Mouse (Mus musculus): ENCODE measurements around the gene Ptgis.
A peak's percentile ranks its signal among the peaks of the same experiment; 100 is the strongest.

Gene Ptgis

DNA sequence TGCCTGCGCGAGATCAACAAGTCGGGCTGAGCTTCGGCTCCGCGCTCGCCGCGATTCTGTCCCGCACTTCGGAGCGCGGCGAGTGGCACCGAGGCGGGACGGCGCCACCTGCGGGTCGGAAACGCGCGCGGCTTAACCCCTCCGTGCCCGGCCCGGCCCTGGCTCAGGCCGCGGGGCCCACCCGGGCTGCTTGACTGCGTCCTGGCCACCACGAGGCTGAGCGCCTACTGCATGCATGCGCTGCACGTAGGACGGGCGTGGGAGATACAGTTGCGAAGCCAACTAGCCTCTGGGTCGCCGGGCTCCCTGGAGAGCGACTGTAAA lies 50.4 kb downstream of the Ptgis start, which contains the start of gene Kcnb1:
Gene Kcnb1 (minus strand): TSS at position 80 of the 324 bp plus-strand sequence.
- DNase-seq (ENCODE audit: low spot score in 2 of 2), result peak; percentile 56 to 67

DNA sequence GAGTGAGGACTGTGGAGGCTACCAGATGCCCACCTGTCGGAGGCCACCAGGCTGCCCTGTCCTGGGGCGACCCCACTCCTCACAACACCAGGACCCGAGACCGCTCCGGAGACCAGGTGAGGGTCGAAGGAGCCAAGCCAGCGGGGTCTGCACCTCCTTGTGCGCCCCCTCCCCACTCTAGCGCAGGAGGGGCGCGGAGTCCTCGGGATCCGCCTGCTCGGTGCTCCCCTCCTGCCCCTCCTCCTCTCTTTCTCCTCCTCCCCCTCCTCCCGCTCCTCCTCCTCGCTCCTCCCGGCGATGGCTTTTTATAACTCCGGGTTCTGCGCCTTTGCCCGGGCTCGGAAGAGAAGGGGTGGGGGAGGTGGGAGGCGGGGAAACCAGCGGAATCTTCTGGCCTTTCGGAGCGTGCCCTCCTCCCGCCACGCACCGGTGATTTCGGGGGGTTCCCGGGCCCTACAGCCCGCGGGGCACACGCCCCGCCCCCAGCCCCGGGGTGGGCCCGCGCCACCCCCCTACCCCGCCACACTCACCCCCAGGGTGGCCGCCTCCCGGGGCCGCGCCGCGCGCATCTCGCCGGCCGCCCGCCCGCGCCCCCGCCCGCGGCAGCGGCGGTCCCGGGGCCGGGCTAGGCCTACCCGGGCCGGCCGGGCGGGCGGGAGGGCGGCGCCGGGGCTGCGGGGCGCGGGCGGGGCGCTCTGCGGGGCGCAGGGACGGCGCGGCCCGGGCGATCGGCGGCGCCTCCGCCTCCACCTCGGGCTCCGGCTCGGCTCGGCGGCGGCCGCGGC lies 50.9 kb downstream of the Ptgis start:
- peak; percentile 34 to 44 for DNase-seq (ENCODE audit: low spot score in 2 of 2)

DNA sequence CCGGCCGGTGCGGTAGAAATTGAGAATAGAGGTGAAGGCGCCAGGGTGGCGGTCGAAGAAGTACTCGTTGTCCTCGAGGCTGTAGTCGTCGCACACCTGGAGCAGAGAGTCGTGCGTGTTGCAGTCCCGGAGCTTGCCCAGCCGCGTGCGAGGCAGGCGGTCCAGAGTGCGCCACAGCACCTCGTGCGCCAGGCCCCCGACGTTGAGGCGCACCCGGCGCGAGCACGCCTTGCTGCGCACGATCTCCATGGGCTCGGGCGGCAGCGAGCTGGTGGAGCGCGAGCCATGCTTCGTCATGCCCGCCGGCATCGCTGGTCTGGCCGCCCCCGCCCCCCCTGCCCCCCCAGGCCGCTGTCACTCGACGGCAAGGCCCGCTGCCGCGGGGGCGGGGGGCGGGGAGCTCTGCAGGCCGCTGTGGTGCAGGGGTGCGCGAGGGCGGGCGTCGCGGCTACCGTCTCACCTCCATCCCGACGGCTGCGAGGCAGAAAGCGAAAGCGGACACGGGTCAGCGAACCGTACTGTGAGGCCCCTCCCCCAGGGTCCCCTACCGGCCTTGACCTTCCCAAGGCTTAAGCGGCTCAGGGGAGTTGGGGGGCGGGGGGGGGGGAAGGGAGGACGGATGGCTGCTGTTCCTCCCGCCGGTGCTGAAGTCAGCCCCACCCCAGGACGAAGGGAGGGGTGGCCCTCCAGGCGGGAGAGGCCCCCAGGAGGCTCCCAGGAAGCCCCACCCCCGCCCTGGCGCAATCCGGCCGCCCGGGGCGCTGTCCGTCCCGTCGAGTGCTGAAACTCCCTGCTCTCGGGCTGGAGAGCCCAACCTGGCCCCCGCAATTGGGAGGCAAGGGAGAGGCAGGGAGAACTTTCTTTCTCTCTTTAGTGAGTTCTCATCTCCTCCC lies 51.8 kb downstream of the Ptgis start:
- peak; percentile 81 to 82 for DNase-seq (ENCODE audit: low spot score in 2 of 2)

DNA sequence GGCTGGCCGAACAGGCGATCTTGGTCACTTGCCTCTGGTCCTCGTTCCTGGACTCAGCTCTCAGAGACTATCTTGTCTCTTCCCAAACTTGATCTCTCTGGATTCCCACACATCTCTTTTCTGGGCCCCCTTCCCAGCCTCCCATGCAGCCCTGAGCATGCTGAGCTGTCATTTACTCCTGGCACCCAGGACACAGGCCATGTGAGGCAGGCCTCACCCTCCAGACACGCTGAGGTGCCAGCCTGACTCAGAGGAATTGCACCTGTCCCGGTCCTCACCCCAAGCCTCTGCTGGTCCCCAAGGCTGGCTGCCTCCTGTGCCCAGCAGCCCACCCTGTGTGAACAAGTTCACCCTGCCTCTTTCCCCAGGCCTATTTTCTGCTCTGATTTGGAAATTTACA lies 53.3 kb downstream of the Ptgis start:
- no peak for DNase-seq (ENCODE audit: low spot score in 2 of 2)

DNA sequence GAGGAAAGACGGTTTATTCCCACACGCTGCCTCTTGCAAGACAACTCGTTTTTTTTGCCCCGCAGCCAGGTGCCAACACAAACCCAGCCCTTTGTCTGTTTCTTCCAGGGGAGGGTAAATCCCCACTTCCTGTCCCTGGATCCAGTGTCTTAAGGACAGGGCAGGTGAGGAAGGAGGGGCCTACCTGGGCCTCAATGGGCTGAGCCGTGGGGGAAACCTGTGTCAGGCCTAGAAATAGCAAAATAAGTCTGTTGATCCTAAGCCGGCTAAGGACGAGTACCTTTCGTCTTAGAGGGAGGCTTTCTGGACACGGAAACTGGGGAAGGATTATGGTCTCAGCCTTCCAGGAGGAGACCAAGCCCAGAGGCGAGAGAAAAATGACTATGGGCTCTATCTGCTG lies 53.9 kb downstream of the Ptgis start:
- no peak for DNase-seq (ENCODE audit: low spot score in 2 of 2)

DNA sequence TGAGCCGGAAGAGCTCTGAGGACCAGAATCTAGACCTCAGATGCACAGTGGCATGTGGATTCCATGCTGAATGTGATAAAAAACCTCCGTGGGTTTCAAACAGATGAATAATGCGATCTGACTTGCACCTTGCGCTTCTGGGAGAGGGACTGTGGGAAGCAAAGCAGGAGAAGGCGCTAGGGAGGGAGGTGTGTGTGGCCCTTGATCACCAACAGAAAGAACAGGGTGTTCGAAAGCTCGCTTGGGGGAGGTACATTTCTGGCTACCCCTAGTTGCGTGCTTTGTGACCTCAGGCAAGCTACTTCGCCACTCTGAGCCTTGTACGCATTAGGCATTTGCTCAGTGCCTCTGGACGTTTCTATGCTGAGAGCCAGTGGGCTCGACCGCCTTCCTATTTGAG lies 54.4 kb downstream of the Ptgis start:
- no peak for DNase-seq (ENCODE audit: low spot score in 2 of 2)

DNA sequence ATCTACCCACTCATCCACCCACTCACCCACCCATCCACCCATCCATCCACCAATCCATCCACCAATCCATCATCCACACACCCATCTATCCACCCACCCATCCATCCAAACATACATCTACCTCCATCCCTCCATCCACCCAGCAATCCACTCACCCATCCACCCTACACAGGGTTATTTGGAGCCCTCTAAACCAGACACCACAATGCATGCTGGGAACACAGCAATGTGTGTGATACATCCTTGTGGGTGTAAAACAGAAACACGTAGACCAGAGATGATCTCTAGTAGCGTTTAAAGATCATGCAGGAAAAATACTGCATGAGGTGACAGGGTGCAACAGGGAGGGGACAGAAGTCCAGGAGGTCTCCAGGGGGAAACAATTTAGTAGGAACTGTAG lies 55.0 kb downstream of the Ptgis start:
- no peak for DNase-seq (ENCODE audit: low spot score in 2 of 2)

DNA sequence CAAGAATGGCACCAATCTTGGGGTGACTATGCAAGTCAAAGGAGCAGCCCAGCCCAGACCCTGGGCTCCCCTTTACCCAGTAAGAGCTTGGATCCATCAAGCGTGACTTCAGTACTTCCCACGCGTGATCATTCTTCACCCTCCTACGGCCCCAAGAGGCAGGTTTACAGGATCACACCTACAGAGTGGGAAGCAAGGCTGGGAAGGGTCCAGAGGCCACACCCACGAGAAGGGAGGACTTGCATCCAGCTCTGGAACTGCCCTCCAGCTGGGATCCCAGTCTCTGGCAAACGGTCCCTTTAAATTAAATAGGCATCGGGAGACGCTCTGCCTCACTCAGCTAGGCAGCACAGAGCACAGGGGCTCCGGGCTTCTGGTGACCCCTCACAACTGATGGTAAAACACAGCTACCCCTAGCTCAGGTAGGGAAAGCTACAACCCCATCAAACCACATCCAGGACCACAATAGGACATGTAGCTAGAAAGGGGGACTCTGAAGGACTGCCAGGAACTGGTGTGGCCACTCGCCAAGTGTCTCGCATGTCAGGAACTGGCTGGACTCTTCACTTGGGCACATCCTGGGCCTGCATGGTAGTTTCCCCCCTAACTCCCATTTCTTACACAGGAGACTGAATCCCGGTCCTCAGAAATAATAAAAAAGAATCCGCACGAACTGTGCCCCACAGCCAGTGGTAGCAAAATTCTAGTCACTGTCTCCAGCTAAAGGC lies 58.6 kb downstream of the Ptgis start:
- DNase-seq (ENCODE audit: low spot score in 2 of 2), result no peak

DNA sequence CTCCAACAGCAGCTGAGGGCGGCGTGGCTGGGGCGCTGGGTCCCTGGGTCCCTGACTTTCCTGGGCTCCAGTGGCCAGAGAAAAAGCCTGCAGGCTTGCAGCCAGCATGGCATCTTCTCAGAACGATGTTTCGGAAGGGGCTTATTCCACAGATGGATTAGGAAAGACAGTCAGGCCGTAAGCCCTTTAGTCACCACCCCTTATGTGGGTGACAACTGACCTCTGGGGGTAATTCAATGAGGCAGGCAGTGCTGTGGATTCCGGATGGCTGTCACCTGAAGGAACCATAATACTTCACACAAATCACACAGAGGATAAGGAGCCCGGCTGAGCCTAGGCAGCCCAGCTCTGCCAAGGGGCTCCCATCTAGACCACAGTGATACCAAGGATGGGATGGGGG lies 59.3 kb downstream of the Ptgis start:
- no peak for DNase-seq (ENCODE audit: low spot score in 2 of 2)

DNA sequence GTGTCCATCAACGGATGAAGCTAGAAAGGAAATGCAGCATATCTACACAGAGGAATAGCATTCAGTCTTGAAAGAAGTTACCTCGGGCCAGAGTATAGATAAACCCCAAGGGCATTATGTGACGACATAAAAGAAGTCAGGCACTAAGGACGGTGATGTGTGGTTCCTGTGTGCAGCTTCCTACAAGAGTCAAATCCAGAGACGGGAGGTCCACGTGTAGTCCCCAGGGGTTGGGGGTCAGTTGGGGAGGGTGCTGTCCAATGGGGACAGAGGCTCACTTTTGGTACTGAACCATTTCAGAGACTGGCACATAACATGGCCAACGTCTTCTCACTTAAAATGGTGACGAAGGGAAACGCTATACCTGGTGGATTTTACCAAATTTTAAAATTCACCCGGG lies 61.1 kb downstream of the Ptgis start:
- DNase-seq (ENCODE audit: low spot score in 2 of 2), result no peak

DNA sequence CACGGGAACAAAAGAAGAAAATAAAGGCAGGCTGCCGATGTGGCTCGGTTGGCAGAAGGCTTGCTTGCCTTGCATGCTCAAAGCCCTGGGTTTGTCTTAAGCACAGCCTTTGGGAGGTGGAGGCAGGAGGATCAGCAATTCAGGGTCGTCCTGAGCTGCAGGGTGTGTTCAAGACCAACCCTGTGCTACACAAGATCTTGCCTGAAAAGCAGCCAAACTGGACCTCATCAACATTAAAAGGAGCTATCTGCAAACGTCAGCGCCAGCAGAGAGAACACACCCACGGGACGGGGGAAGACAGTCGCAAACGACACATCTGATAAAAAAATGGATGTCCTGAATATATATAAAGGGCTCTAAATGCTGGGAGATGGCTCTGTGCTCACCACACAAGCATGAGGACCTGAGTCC lies 63.2 kb downstream of the Ptgis start:
- DNase-seq (ENCODE audit: low spot score in 2 of 2), result no peak

DNA sequence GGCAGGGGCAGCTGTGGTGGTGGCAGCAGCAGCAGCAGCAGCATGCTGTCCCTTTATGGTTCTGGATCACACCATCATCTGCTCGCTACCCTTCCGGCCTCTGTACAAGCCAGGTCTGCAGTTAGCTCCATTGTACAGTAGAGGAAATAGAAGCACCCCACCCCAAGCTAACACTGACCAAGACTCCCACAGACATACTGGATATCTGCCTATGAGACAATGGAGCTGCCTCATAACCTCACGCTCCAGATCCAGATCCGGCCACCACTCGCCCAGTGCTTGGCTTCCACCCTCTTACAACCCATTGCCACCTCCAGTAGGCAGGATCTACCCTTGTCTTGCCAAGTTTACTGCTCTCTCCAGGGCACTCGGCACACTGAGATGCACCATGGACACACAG lies 65.1 kb downstream of the Ptgis start:
- DNase-seq (ENCODE audit: low spot score in 2 of 2), result peak; percentile 45 to 77

DNA sequence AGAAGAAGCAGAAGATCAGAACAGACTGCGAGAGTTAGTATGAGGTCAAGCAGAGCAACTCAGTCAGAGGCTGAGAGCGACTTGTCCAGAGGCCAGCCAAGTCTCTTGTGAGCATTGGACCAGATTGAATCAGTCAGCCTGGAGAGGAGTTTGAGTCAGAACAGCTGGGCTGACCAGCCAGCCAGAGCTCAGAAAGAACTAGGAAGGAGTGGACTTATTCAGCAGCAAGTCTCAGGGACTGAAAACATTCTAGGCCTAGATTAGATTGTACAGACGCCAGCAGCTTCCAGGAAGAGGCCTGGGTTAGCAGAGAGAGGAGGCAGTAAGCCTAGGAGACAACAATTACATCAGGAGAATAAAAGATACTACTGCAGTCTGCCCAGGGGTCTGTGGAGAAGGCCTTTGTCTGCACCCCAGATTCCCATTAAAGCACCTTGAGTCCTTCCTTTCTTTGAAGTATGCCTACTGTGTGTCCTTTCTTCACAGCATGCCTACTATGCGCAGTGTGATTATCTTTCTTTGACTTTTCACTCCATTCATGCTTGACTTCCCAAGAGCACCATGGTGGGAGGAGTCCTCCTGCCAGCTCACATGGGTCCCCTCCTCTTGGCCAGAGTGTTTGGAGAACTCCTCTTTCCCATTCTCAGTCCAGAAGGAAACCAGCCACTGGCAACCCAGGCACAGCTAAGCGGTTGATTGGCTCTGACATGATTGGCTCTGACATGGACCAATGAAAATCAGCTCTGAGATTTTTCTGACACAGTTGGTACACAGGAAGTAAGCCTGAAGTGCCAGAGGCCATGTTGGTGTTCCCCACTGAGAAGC lies 67.1 kb downstream of the Ptgis start:
- peak; percentile 84 to 85 for DNase-seq (ENCODE audit: low spot score in 2 of 2)

DNA sequence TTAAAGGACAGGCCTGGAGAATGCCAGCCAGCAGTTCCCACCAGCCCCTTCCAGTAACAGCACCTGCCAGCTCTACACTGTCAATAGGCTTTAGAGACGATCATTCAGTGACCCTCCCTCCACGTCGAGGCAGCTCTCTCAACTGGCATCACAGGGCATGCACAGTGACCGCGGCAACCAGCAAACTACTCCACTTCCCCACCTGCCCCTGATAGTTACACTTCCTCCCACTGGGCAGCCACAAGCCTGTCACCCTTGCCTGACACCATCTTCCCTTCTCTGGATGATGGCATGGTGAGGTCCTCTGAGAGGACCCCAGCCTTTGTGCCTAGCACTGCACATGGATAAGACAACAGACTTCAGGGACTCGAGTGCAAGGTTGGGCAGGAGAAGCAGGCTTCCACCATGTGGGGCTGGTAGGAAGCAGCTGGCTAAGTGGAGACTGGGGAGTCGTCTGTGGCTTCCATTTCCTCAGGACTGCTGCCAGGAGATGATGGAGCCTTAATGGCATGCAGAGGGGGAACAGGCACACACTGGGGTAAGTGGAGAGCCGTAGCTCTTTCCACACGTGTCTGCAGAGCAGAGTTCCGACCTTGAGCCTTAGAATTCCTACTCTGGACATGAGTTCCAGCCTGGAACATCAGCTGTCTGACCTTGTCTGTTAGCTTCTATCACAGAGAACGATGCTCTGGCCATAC lies 72.7 kb downstream of the Ptgis start:
- DNase-seq (ENCODE audit: low spot score in 2 of 2), result peak; percentile 76 to 77

DNA sequence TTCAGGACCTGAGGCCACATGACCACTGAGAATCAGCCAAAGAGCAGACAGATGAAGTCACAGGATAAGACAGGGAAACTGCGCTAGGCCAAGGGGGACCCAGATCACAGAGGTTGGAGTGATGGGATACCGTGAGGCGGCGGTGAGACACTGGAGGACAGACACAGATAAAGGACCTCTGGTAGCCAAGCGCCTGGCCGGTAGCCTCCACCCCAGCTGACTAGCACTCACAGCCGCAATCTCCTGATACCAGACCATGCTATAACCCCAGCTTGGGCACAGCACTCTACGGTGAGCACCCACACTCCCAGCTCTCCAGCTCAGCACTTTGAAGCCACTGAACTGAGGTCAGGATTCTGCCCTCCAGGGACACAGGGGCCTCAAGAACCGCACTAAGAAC lies 76.8 kb downstream of the Ptgis start:
- no peak for DNase-seq (ENCODE audit: low spot score in 2 of 2)

DNA sequence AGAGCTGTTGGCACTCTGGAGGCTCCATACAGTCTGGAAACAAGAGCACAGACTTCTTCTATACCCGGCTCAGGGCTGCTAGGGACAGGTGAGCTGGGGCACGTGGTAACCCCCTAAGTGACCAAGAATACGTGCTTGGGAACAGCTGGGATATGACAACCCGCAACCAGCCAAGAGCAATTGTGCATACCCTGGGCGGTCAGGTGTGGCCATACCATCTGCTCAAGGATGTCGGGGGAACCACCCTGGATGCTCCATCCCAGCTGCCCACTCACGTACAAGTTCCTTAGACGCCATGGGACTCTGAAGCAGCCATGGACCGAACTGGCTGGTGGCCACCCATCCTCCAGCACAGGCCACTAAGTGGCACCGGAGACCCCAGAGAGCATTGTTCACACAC lies 77.3 kb downstream of the Ptgis start:
- no peak for DNase-seq (ENCODE audit: low spot score in 2 of 2)

DNA sequence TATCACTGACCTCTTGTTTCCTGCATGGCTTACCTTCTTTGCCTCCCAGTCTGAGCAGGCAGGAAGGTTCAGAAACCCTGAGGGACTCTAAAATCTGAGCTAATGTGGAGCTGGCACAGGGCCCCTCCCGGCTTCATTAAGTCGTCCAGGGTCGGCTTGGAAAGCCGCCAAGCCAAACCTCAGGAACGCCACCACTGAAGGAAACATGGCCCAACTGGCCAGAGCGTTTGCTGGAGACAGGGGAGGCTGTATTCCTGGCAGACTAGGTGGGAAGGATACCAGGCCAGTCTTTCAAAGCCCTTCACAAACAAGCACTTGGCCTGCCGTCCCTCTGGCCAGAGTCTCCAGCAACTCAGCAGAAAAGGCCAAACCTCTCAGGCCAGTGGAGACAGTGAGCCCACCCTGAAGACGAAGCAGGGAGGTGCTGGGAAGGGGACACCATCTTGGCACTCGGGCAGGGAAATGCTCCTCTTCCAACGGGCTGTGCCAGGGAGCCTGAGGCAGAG lies 77.8 kb downstream of the Ptgis start:
- DNase-seq (ENCODE audit: low spot score in 2 of 2), result peak; percentile 78 to 79

DNA sequence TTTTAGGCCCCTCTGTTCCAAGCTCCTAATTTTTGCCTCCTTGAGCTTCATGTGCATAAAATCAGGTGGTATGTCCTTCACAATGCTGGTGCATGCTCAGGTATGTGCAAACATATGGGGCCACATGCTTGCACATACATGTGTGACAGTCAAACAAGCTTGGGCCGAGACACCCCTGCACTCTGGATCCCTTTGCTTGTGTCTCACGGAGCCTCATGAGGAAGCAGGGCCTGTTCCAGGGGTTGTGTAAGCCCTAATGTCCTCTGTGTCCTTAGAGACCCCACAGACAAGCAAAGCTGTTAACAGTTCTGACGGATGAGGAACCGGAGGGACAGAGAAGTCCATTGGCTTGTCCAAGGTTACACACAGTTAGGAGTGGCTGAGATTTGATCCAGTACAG lies 80.7 kb downstream of the Ptgis start:
- DNase-seq (ENCODE audit: low spot score in 2 of 2), result no peak

DNA sequence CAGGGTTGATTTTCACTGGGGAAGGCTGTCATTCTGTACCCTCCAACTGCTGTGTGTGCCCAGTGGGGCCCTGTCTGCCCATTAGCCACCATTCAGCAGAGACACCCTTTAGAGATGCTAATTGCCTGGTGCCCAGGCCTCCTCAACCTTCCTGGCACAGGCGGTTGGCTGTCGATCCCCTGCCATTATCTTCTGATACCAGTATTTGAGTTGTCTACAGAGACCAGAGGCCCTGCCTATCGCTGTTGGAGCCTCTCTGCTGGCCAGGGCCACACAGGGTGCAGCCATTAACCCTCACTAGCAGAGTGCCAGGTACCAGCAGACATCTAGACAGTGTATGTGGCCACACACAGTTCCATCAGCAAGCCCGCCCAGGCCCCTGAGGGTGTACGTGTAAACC lies 81.6 kb downstream of the Ptgis start:
- no peak for DNase-seq (ENCODE audit: low spot score in 2 of 2)

DNA sequence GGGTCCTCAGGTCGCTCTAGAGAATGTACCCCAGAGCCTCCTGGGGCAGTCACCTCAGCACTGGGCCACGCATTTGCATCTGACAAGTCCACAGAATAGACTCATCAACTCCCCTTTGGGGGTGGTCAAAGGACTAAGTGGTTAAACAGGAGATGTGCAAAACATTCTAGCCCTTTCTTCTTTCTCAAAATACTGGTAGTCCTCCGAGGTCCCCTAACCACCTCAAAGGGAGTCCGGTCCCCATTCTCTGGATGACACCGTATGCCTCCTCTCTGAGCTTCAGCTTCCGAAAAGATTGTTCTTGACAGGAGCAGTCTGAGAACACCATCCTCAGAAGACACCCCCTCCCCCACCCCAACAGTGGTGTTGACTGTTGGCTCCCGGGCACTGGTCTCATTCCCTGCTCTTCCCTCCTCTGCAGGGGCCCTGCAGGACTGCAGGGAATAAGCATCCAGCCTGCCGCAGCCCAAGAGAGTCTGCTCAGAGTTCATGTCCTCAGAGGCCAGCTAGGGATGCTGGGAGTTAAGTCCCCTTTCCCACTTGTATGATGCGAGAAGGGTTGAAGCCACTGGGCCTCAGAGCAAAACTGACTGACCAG lies 84.2 kb downstream of the Ptgis start:
- no peak for DNase-seq (ENCODE audit: low spot score in 2 of 2)

All from heart, adult 9 months (tissue).